Mouse (Mus musculus) kidney, adult 2 months (tissue): ENCODE results near the gene Dhx8. TPM values are rescaled to one million over a fixed set of nuclear protein-coding genes. Genes with fewer than 3 reads are reported as not detected.
A peak's percentile ranks its signal among the peaks of the same experiment; 100 is the strongest.

Experiments
- DNase-seq: peaks from one replicate; pipeline ENCODE4 v3.0.0; 2021
- H3K27ac ChIP-seq: fragments of 200-500 bp; 2 replicates; pipeline ENCODE4 v1.5.1; 2012; ENCODE audit warnings: low read depth, low read length, control low read depth, inconsistent platforms; ENCODE audit not compliant: insufficient read depth
- H3K27me3 ChIP-seq: fragments of 200-500 bp; replicated peaks from 2 replicates; pipeline ENCODE4 v1.6.1; 2012; ENCODE audit warnings: mild to moderate bottlenecking, moderate library complexity, low read length, inconsistent platforms; ENCODE audit not compliant: control insufficient read depth, insufficient read depth
- H3K36me3 ChIP-seq: fragments of 200-500 bp; 2 replicates; pipeline ENCODE4 v1.6.1; 2012; ENCODE audit warnings: mild to moderate bottlenecking, moderate library complexity, low read length, inconsistent platforms; ENCODE audit not compliant: control insufficient read depth, insufficient read depth
- H3K4me1 ChIP-seq: fragments of 200-500 bp; 2 replicates; pipeline ENCODE4 v1.6.1; 2011; ENCODE audit warnings: low read length; ENCODE audit not compliant: control insufficient read depth, insufficient read depth
- H3K4me3 ChIP-seq: fragments of 200-500 bp; 2 replicates; pipeline ENCODE4 v1.5.1; 2011; ENCODE audit warnings: mild to moderate bottlenecking, low read depth, low read length, control low read depth; ENCODE audit not compliant: insufficient read depth
- CTCF ChIP-seq: fragments of 200-500 bp; conservative IDR thresholded peaks from 2 replicates; pipeline ENCODE4 v1.5.1; 2011; ENCODE audit warnings: low read depth, mild to moderate bottlenecking, control low read depth, low read length, moderate library complexity, mixed read lengths; ENCODE audit not compliant: insufficient read depth, insufficient read length
- POLR2A ChIP-seq: fragments of 200-500 bp; IDR thresholded peaks from one replicate; pipeline ENCODE4 v1.6.1; 2011; ENCODE audit warnings: low read depth, low read length, control low read depth
- WGBS: fragments of 180-500 bp; shearing (Covaris S2); methylation state at CpG from one replicate; pipeline ENCODE4 v1.1.7; 2018; 5-methylcytosine and 5-hydroxymethylcytosine counted together
- polyA plus RNA-seq: library from polyadenylated mRNA; depleted of rRNA; stranded (reverse); fragments of >200 nt; gene quantifications from 2 replicates; pipeline ENCODE4 v1.2.3, GENCODE M21; 2012

Gene Dhx8
- polyA plus RNA-seq, 1 experiment = 10.6 TPM

DNA sequence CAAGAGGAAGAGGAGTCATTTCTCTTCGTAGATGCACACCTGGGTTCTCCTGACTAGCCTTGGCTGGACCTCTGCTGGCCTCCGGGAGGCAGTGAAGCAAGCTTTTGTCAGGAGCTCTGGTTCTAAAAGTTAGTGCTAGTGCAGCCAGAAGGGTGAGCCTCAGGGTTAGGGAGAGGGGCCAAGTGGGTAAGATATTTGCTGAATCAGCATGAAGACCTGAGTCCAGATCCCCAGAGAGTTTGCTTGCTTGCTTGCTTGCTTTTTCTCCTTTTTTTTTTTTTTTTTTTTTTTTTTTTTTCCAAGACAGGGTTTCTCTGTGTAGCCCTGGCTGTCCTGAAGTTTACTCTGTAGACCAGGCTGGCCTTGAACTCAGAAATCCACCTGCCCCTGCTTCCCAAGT, 64.6 kb downstream of the Dhx8 start:
- no peak for DNase-seq
- Histone ChIP-seq H3K4me3 (no peak overlapping the region), H3K4me1 (no peaks in the 10 kb centered on the region), H3K27me3 (no peaks in the 10 kb centered on the region; the same call in 1 of the 2 replicates), H3K36me3 (no peaks in the 10 kb centered on the region), H3K27ac (no peak overlapping the region)
- no peak for TF ChIP-seq CTCF
- TF ChIP-seq POLR2A = no peak
- 81% methylated on average over 2 of the region's 2 CpGs for WGBS

DNA sequence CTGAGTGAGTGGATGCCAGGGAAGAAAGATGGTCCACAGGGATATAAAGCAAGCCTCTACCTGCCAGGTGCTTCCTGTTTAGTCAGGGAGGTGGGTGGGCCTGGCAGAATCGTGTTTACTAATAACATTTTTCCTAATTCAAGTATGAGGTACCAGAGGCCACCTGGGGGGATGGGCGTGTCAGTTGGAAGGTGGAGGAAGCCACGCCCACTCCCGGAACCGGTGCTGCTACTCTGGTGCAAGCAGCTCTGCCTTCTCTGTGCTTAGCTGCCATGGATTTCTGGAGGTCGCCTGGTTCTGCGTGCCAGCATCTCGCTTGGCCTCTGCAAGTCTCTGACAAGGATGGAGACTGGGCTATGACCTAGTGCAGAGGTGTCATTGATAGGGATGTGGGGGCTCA, 65.4 kb downstream of the Dhx8 start:
- WGBS = 47% methylated on average over 8 of the region's 8 CpGs
- Histone ChIP-seq H3K4me1 (no peaks in the 10 kb centered on the region), H3K27ac (no peak overlapping the region), H3K36me3 (no peaks in the 10 kb centered on the region), H3K4me3 (no peak overlapping the region), H3K27me3 (no peaks in the 10 kb centered on the region; the same call in 1 of the 2 replicates)
- DNase-seq = peak; percentile 11
- no peak for TF ChIP-seq CTCF
- TF ChIP-seq POLR2A = no peak

DNA sequence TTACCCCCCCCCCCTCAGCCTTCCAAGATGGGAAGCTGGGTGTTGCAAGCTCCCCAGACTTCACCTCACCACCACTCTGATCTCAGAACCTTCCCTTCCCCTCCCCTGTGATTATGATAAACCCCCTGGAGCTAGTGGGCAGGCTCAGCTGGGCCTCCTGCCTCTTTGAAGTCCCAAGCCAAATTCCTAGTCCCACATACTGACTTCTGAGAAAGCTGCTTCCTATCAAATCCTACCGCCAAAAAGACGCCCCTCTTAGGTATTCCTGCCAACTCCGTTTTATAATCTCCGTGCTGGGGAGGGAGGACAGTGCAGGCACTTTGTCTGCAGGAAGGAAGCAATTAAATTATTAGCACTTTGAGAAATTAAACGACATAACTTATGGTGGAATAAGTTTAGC, 68.7 kb downstream of the Dhx8 start:
- TF ChIP-seq POLR2A = no peak
- H3K36me3 ChIP-seq = no peaks in the 10 kb centered on the region
- no peaks in the 10 kb centered on the region; the same call in 1 of the 2 replicates for H3K27me3 ChIP-seq
- 22% methylated on average over 5 of the region's 5 CpGs for WGBS
- no peak overlapping the region for H3K4me3 ChIP-seq
- H3K27ac ChIP-seq = no peak overlapping the region
- H3K4me1 ChIP-seq = no peaks in the 10 kb centered on the region
- no peak for DNase-seq

DNA sequence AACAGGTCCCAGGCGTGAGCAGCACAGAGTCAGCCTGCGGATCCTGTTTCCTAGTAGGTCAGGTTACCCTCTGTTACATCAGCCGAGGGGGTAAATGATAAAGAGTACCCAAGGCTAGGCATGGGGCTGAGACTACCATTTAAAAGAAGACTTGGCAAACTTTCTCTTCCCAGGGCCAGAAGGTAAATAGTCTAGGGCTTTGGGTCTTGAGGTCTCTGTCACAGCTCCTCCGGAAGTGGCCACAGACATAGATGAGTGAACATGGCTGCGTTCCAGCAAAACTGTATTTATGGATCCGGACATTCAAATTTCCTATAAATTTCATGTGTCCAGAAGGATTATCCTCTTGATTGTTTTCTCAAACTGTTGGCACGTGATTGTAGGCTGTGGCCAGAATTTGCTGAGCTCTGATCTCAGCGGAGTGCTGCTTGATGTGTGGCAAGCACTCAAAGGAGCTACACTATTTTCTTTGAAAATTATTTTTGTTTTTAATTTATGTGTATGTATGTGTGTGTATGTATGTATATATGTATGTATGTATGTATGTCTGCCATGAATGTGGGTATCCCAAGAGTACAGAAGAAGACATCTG, 72.5 kb downstream of the Dhx8 start:
- 61% methylated on average over 8 of the region's 8 CpGs for WGBS
- Histone ChIP-seq H3K4me3 (no peak overlapping the region), H3K36me3 (no peaks in the 10 kb centered on the region), H3K27ac (no peak overlapping the region), H3K27me3 (no peaks in the 10 kb centered on the region), H3K4me1 (no peaks in the 10 kb centered on the region)
- no peak for TF ChIP-seq POLR2A
- no peak for TF ChIP-seq CTCF
- no peak for DNase-seq

DNA sequence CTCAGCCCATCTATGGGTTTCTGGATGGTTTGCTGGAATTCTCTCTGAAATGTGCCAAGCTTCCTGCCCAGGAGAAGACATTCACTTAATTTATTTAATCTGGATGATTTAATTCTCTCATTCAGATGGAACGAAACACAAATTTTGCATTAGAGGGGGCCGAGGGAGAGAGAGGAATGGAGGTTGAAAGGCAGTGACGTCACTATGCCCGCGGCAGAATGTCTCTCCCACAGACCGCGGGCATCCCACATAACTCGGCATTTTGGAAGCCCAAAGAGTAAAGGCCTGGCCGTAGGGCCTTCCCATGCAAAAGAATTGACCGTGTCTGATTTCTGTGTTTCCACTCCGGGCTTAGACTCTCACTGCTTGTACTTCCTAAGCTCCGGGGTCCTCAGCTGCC, 74.0 kb downstream of the Dhx8 start:
- TF ChIP-seq CTCF (no peak), POLR2A (no peak)
- H3K27me3 ChIP-seq = no peaks in the 10 kb centered on the region
- no peaks in the 10 kb centered on the region for H3K4me1 ChIP-seq
- H3K36me3 ChIP-seq = no peaks in the 10 kb centered on the region
- H3K27ac ChIP-seq = no peak overlapping the region
- H3K4me3 ChIP-seq = no peak overlapping the region
- 67% methylated on average over 12 of the region's 12 CpGs for WGBS
- no peak for DNase-seq

DNA sequence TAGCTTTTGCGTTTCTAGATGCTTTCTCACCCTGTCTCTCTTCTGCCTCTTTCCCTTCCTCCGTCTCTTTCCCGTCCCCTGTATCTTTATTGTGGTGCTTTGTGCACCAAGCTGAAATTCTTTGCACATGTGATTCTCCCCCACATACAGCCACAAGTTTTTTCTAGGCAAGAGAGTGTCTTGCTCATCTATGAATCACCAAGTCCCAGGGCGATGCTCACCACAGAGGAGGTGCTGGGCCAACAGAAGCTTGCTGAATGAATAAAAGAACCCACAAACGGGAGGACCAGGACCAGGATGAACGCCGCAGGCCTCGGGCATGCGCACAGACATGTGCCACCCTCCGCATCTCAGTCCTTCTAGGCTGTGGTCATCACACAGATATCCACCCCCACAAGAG, 74.5 kb downstream of the Dhx8 start:
- no peak overlapping the region for H3K4me3 ChIP-seq
- no peak for DNase-seq
- no peaks in the 10 kb centered on the region for H3K27me3 ChIP-seq
- H3K36me3 ChIP-seq = no peaks in the 10 kb centered on the region
- TF ChIP-seq CTCF = no peak
- TF ChIP-seq POLR2A = no peak
- no peak overlapping the region for H3K27ac ChIP-seq
- no peaks in the 10 kb centered on the region for H3K4me1 ChIP-seq
- 87% methylated on average over 10 of the region's 10 CpGs for WGBS

DNA sequence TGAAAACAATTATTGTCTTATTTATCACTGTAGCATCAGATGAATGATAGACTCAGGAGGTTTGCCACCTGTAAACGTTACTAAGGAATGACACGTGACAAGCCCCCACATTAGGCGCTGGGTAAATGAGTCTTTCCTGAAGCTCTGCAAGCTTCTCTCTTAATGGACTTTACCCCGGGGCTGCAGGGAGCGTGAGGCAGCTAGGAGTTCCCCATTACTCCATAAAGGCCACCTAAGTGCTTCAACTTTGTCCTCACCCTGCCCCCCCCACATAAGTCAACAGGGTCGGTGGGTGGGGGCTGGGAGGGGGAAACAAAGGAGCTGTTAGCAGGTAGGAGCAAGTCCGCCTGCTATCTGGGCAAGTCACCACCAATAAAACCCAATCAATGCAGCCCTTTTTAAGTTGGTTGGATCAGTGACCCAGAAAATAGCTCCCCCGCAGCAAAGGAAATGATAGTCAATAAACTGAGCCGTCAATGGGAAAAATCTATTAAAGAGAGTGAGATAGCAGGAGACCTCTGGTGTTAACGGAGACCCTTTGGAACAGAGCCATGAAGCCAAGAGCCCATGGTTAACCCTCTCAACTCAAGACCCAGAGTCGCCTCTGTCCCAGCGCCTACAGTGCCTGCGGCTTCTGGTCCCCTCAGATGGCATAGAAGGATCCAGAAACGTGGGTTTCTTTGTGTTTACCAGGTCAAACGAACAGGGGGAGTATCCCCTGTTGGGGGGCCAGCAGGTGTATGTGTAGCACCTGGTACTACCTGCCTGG, 76.5 kb downstream of the Dhx8 start:
- no peak for DNase-seq
- H3K36me3 ChIP-seq = no peaks in the 10 kb centered on the region
- 22% methylated on average over 15 of the region's 15 CpGs for WGBS
- H3K4me1 ChIP-seq = no peaks in the 10 kb centered on the region
- no peaks in the 10 kb centered on the region for H3K27me3 ChIP-seq
- no peak overlapping the region for H3K27ac ChIP-seq
- H3K4me3 ChIP-seq = no peak overlapping the region
- TF ChIP-seq CTCF (no peak), POLR2A (no peak)
